20 mouse cellular contexts compared by ENCODE assay signal in genomic region chr16:85195167-85195566, GRCm38 (mm10). TPM values are rescaled to one million over a fixed set of nuclear protein-coding genes. Genes with fewer than 3 reads are reported as not detected.
DNase-seq lines count a peak whose midpoint lies in the region; ATAC-seq and TF ChIP-seq lines count a peak whose summit lies in the region.
"Had no signal": no experiment of that assay in that cellular context is flagged by ENCODE, and none has a peak within 500 bp of the region (broad histone marks: within the 10 kb centered on the region; RNA-seq: fewer than 3 reads in every experiment).

No protein-coding gene starts in this region.

- no peak overlapping the region for H3K4me3 ChIP-seq in kidney, adult 2 months (ENCODE audit: insufficient read depth, low read depth, low read length)
- H3K4me3 ChIP-seq in lung, embryonic 14.5 days (ENCODE audit: low read depth, low read length) = no peak overlapping the region
- no peak overlapping the region for H3K4me3 ChIP-seq in stomach, embryonic 15.5 days (replicated peaks)
- H3K4me3 ChIP-seq in liver, embryonic 11.5 days (ENCODE audit: low read depth, low read length) = no peak overlapping the region
- H3K4me3 ChIP-seq: embryonic facial prominence, embryonic 12.5 days; embryonic facial prominence, embryonic 15.5 days; hindbrain, embryonic 10.5 days; hindbrain, embryonic 13.5 days had no signal

- no peak for TF ChIP-seq POLR2A in kidney, adult 2 months (IDR thresholded peaks at IDR 0.05; ENCODE audit: low read depth, low read length)

- no peak overlapping the region for H3K4me2 ChIP-seq in lung, embryonic 14.5 days
- no peak overlapping the region for H3K4me2 ChIP-seq in stomach, embryonic 15.5 days
- H3K4me2 ChIP-seq in liver, embryonic 11.5 days = no peak overlapping the region
- H3K4me2 ChIP-seq: embryonic facial prominence, embryonic 12.5 days; embryonic facial prominence, embryonic 15.5 days; heart, embryonic 11.5 days; hindbrain, embryonic 13.5 days had no signal

- no peaks in the 10 kb centered on the region for H3K4me1 ChIP-seq in kidney, adult 2 months (ENCODE audit: control insufficient read depth, insufficient read depth, low read length)
- H3K4me1 ChIP-seq in lung, embryonic 14.5 days (ENCODE audit: insufficient read depth) = no peaks in the 10 kb centered on the region
- no peaks in the 10 kb centered on the region for H3K4me1 ChIP-seq in stomach, embryonic 15.5 days
- no peaks in the 10 kb centered on the region for H3K4me1 ChIP-seq in liver, embryonic 11.5 days (replicated peaks; ENCODE audit: control insufficient read depth, insufficient read depth, low read length)
- H3K4me1 ChIP-seq: embryonic facial prominence, embryonic 12.5 days; embryonic facial prominence, embryonic 15.5 days; hindbrain, embryonic 10.5 days; hindbrain, embryonic 13.5 days had no signal

- no peak overlapping the region for H3K9ac ChIP-seq in lung, embryonic 14.5 days
- no peak overlapping the region for H3K9ac ChIP-seq in stomach, embryonic 15.5 days
- no peak overlapping the region for H3K9ac ChIP-seq in liver, embryonic 11.5 days (ENCODE audit: low read depth, low read length)
- H3K9ac ChIP-seq: embryonic facial prominence, embryonic 12.5 days; embryonic facial prominence, embryonic 15.5 days; forebrain, postnatal 0 days; hindbrain, embryonic 13.5 days had no signal

- DNase-seq in kidney, adult 2 months = peak; percentile 14
- DNase-seq in kidney, postnatal 10 days = no peak
- DNase-seq in lung, embryonic 14.5 days = no peak
- no peak for DNase-seq in lung, postnatal 25 days (ENCODE audit: low spot score)
- DNase-seq in liver, embryonic 11.5 days (ENCODE audit: low spot score) = no peak
- DNase-seq: adrenal gland, adult 2 months; cerebellum, adult 11 months; cerebellum, adult 2 months; cerebellum, adult 9-11 months; cerebellum, postnatal 25 days; forebrain, postnatal 0 days had no signal

- no peaks in the 10 kb centered on the region for H3K9me3 ChIP-seq in lung, embryonic 14.5 days (ENCODE audit: low read depth, low read length)
- H3K9me3 ChIP-seq in stomach, embryonic 15.5 days = no peaks in the 10 kb centered on the region
- H3K9me3 ChIP-seq in liver, embryonic 11.5 days (ENCODE audit: control insufficient read depth, low read length) = no peaks in the 10 kb centered on the region
- H3K9me3 ChIP-seq: embryonic facial prominence, embryonic 12.5 days; embryonic facial prominence, embryonic 15.5 days; hindbrain, embryonic 10.5 days; hindbrain, embryonic 13.5 days had no signal

- WGBS in kidney, adult 2 months = 46% methylated on average over 6 of the region's 6 CpGs
- WGBS in lung, embryonic 14.5 days = 55% methylated on average over 6 of the region's 6 CpGs
- WGBS in stomach, embryonic 15.5 days = 68% methylated on average over 6 of the region's 6 CpGs
- 72% methylated on average over 6 of the region's 6 CpGs for WGBS in liver, embryonic 11.5 days

- H3K36me3 ChIP-seq in kidney, adult 2 months (ENCODE audit: control insufficient read depth, insufficient read depth, low read length) = no peaks in the 10 kb centered on the region
- H3K36me3 ChIP-seq in lung, embryonic 14.5 days (ENCODE audit: insufficient read depth) = no peaks in the 10 kb centered on the region
- no peaks in the 10 kb centered on the region for H3K36me3 ChIP-seq in stomach, embryonic 15.5 days
- H3K36me3 ChIP-seq in liver, embryonic 11.5 days (ENCODE audit: control insufficient read depth, insufficient read depth, low read length) = no peaks in the 10 kb centered on the region
- H3K36me3 ChIP-seq: embryonic facial prominence, embryonic 12.5 days; embryonic facial prominence, embryonic 15.5 days; hindbrain, embryonic 10.5 days; hindbrain, embryonic 13.5 days had no signal

- H3K27ac ChIP-seq in kidney, adult 2 months (ENCODE audit: insufficient read depth, low read depth, low read length) = no peak overlapping the region
- H3K27ac ChIP-seq in lung, embryonic 14.5 days (ENCODE audit: low read depth) = no peak overlapping the region
- H3K27ac ChIP-seq in stomach, embryonic 15.5 days = no peak overlapping the region
- no peak overlapping the region for H3K27ac ChIP-seq in liver, embryonic 11.5 days (ENCODE audit: low read depth, low read length)
- H3K27ac ChIP-seq: embryonic facial prominence, embryonic 12.5 days; embryonic facial prominence, embryonic 15.5 days; hindbrain, embryonic 10.5 days; hindbrain, embryonic 13.5 days had no signal

- peak; percentile 38; the same call in 1 of the 2 replicates for ATAC-seq in lung, embryonic 14.5 days (ENCODE audit: insufficient read depth)
- ATAC-seq in stomach, embryonic 15.5 days (ENCODE audit: insufficient read depth, low FRiP score, low read depth) = peak; percentile 58; the same call in 1 of the 2 replicates
- no peak for ATAC-seq in liver, embryonic 11.5 days (replicated peaks; ENCODE audit: low FRiP score)
- ATAC-seq: CD4-positive, CD25-positive, alpha-beta regulatory T cell, adult 4 months; forebrain, embryonic 14.5 days; forebrain, postnatal 0 days; hindbrain, embryonic 16.5 days had no signal

- no peak for TF ChIP-seq CTCF in kidney, adult 2 months (conservative IDR thresholded peaks at IDR 0.05; ENCODE audit: insufficient read depth, insufficient read length, low read depth, low read length)
- TF ChIP-seq CTCF in lung, embryonic 14.5 days (IDR thresholded peaks at IDR 0.05; ENCODE audit: low read depth) = no peak

- H3K27me3 ChIP-seq in kidney, adult 2 months (replicated peaks; ENCODE audit: control insufficient read depth, insufficient read depth, low read length) = no peaks in the 10 kb centered on the region
- H3K27me3 ChIP-seq in lung, embryonic 14.5 days (ENCODE audit: insufficient read depth, low read length) = no peaks in the 10 kb centered on the region
- H3K27me3 ChIP-seq in stomach, embryonic 15.5 days (replicated peaks) = no peaks in the 10 kb centered on the region
- H3K27me3 ChIP-seq in liver, embryonic 11.5 days (replicated peaks; ENCODE audit: control insufficient read depth, insufficient read depth, low read length) = no peaks in the 10 kb centered on the region
- H3K27me3 ChIP-seq: embryonic facial prominence, embryonic 12.5 days; embryonic facial prominence, embryonic 15.5 days; hindbrain, embryonic 13.5 days had no signal

RNA-seq across cellular contexts. Expression of gene App, which starts 21.6 kb away (rescaled TPM):
- polyA plus RNA-seq in kidney, adult 2 months (2012; rRNA removed) = 587 and 592 TPM in 2 replicates
- 229 and 231 TPM in 2 replicates for polyA plus RNA-seq in lung, embryonic 14.5 days (2014; fragmentation: Nextera tagmentation; extraction: Ambion mirVana)
- polyA plus RNA-seq in stomach, embryonic 15.5 days (2015; fragmentation: Nextera tagmentation; extraction: Ambion mirVana) = 175 and 185 TPM in 2 replicates
- polyA plus RNA-seq in liver, embryonic 11.5 days (2014; fragmentation: Nextera tagmentation; extraction: Ambion mirVana) = 37.8 and 44.5 TPM in 2 replicates
